Mouse (Mus musculus) lung, embryonic 16.5 days (tissue): ENCODE data around the gene Apobec1. TPM values are rescaled to one million over a fixed set of nuclear protein-coding genes. Genes with fewer than 3 reads are reported as not detected.

Source experiments
- ATAC-seq: fragments of 200-750 bp; cut with Nextera tagmentation; 2 replicates; pipeline ENCODE4 v1.8.0; 2017; ENCODE audit warnings: low read depth, mild to moderate bottlenecking, moderate library complexity
- H3K27ac ChIP-seq: fragments of 300-500 bp; sonication (generic); 2 replicates; pipeline ENCODE4 v1.5.1; 2014; ENCODE audit warnings: mild to moderate bottlenecking, control low read depth, low read length
- H3K27me3 ChIP-seq: fragments of 300-500 bp; sonication (generic); 2 replicates; pipeline ENCODE4 v1.6.1; 2014; ENCODE audit warnings: low read depth, low read length, mixed read lengths; ENCODE audit not compliant: control insufficient read depth, insufficient read depth
- H3K36me3 ChIP-seq: fragments of 300-500 bp; sonication (generic); 2 replicates; pipeline ENCODE4 v1.6.1; 2014; ENCODE audit warnings: low read length; ENCODE audit not compliant: control insufficient read depth, insufficient read depth
- H3K4me1 ChIP-seq: fragments of 300-500 bp; sonication (generic); replicated peaks from 2 replicates; pipeline ENCODE4 v1.6.1; 2014; ENCODE audit warnings: low read length, mixed read lengths; ENCODE audit not compliant: control insufficient read depth, insufficient read depth
- H3K4me2 ChIP-seq: fragments of 300-500 bp; sonication (generic); 2 replicates; pipeline ENCODE4 v1.6.1; 2014; ENCODE audit warnings: low read depth, low read length, control low read depth
- H3K4me3 ChIP-seq: fragments of 300-500 bp; sonication (generic); 2 replicates; pipeline ENCODE4 v1.5.1; 2014; ENCODE audit warnings: mild to moderate bottlenecking, low read length, control low read depth
- H3K9ac ChIP-seq: fragments of 300-500 bp; sonication (generic); 2 replicates; pipeline ENCODE4 v1.6.1; 2014; ENCODE audit warnings: low read length, control low read depth
- H3K9me3 ChIP-seq: fragments of 300-500 bp; sonication (generic); 2 replicates; pipeline ENCODE4 v1.6.1; 2016; ENCODE audit warnings: low read length; ENCODE audit not compliant: control insufficient read depth
- WGBS: fragments of 180-500 bp; shearing (Covaris S2); extraction: QIAGEN DNeasy Blood & Tissue Kit; methylation state at CpG from one replicate; pipeline ENCODE4 v1.1.7; 2014; 5-methylcytosine and 5-hydroxymethylcytosine counted together
- polyA plus RNA-seq: library from polyadenylated mRNA; unstranded; fragments of >200 nt; fragmentation: Nextera tagmentation; extraction: Ambion mirVana; gene quantifications from 2 replicates; pipeline ENCODE4 v1.2.1, GENCODE M21; 2015

The Apobec1 gene
- polyA plus RNA-seq, 1 experiment from 2014 or later: 5.2 TPM

GRCm38 (mm10) chr6:122626110-122626509 is 23.9 kb upstream of the Apobec1 start, which contains the start of gene Dppa3:
Dppa3 (plus strand) TSS chr6:122626410.
- ATAC-seq: no peak
- Histone ChIP-seq H3K4me2 (peak within 1 kb of the TSS; percentile 47), H3K36me3 (no peaks in the 10 kb centered on the region), H3K9me3 (no peaks in the 10 kb centered on the region), H3K27me3 (no peaks in the 10 kb centered on the region; the same call in 1 of the 2 replicates), H3K4me1 (no peaks in the 10 kb centered on the region), H3K27ac (no peak within 1 kb of the TSS), H3K9ac (no peak within 1 kb of the TSS), H3K4me3 (peak within 1 kb of the TSS; percentile 13; the same call in 1 of the 2 replicates)
- WGBS: 83% methylated on average over 8 of the region's 8 CpGs

GRCm38 (mm10) chr6:122625156-122625555 is 22.9 kb upstream of the Apobec1 start:
- Histone ChIP-seq H3K4me1 (no peaks in the 10 kb centered on the region), H3K9me3 (no peaks in the 10 kb centered on the region), H3K4me3 (no peak overlapping the region), H3K36me3 (no peaks in the 10 kb centered on the region), H3K27ac (no peak overlapping the region), H3K4me2 (no peak overlapping the region), H3K9ac (no peak overlapping the region), H3K27me3 (no peaks in the 10 kb centered on the region; the same call in 1 of the 2 replicates)
- 68% methylated on average over 4 of the region's 4 CpGs for WGBS
- ATAC-seq: no peak

- Histone ChIP-seq H3K4me2 (no peak overlapping the region), H3K4me3 (no peak overlapping the region), H3K36me3 (no peaks in the 10 kb centered on the region), H3K27me3 (no peaks in the 10 kb centered on the region; the same call in 1 of the 2 replicates), H3K27ac (no peak overlapping the region), H3K4me1 (no peaks in the 10 kb centered on the region), H3K9ac (no peak overlapping the region), H3K9me3 (no peaks in the 10 kb centered on the region)
- 50% methylated on average over 5 of the region's 5 CpGs for WGBS
- no peak for ATAC-seq
Measured at GRCm38 (mm10) chr6:122624480-122624879, 22.2 kb upstream of the Apobec1 start.

DNA sequence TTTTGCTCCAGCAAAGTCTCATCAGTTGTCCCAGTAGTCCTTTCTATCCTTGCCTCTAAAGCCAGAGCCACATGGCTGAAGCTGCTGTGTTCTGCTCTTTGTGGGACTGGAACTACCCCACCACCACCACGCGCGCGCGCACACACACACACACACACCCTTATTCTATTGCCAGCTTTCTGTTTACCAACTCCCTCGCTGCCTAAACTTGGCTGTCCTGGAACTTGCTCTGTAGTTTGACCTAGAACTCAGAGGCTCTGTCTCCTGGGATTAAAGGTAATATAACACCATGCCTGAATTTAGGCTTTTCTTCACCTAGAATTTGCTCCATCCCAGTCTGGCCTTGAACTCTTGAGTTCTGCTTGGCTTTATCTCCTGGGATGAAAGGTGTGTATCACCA is 18.8 kb upstream of the Apobec1 start:
- 88% methylated on average over 6 of the region's 6 CpGs for WGBS
- Histone ChIP-seq H3K27ac (no peak overlapping the region), H3K9ac (no peak overlapping the region), H3K4me2 (no peak overlapping the region), H3K4me1 (no peaks in the 10 kb centered on the region), H3K4me3 (no peak overlapping the region), H3K36me3 (no peaks in the 10 kb centered on the region), H3K27me3 (no peaks in the 10 kb centered on the region), H3K9me3 (no peaks in the 10 kb centered on the region)
- ATAC-seq: no peak

DNA sequence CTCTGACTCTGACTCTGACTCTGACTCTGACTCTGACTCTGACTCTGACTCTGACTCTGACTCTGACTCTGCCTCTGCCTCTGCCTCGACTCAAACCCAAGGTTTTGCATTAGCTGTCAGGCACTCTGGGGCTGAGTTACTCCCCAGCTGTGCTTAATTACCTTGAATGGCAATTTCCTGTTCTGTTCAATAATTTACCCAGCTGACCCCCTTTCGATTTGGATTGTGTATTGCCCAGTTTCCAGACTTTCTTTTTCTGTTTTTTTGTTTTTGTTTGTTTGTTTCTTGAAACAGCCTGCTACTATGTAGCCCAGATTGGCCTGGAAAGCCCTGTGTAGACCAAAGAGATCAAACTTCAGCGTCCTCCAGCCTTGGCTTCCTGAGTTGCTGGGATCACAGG is 13.8 kb upstream of the Apobec1 start:
- no peak overlapping the region for H3K9ac ChIP-seq
- H3K4me1 ChIP-seq: no peaks in the 10 kb centered on the region
- H3K9me3 ChIP-seq: no peaks in the 10 kb centered on the region
- WGBS: 61% methylated on average over 3 of the region's 3 CpGs
- ATAC-seq: no peak
- H3K4me2 ChIP-seq: no peak overlapping the region
- H3K27me3 ChIP-seq: no peaks in the 10 kb centered on the region
- no peak overlapping the region for H3K27ac ChIP-seq
- no peaks in the 10 kb centered on the region for H3K36me3 ChIP-seq
- H3K4me3 ChIP-seq: no peak overlapping the region

- no peak for ATAC-seq
- no peak overlapping the region for H3K27ac ChIP-seq
- no peak overlapping the region for H3K4me3 ChIP-seq
- H3K4me2 ChIP-seq: no peak overlapping the region
- 65% methylated on average over 2 of the region's 2 CpGs for WGBS
- H3K36me3 ChIP-seq: no peaks in the 10 kb centered on the region
- H3K9me3 ChIP-seq: no peaks in the 10 kb centered on the region
- H3K27me3 ChIP-seq: no peaks in the 10 kb centered on the region
- H3K9ac ChIP-seq: no peak overlapping the region
- no peaks in the 10 kb centered on the region for H3K4me1 ChIP-seq
Measured at GRCm38 (mm10) chr6:122614047-122614446, 11.8 kb upstream of the Apobec1 start.

DNA sequence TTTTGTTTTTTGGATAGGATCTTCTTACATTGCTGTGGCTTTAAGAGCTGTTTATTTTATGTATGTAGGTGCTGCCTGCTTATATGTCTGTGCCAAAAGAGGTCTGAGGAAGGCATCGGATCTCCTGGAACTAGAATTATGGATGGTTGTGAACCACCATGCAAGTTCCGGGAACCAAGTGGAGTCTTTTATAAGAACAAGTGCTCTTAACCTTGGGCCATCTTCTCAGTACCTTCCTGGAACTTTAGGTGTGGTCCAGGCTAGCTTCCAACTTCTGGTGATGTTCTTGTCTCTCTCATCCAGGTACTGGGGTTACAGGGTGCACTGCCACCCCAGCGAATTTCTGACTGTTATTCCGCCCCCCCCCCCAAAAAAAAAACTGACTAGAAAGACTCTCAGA is 10.2 kb upstream of the Apobec1 start:
- Histone ChIP-seq H3K27me3 (no peaks in the 10 kb centered on the region), H3K36me3 (no peaks in the 10 kb centered on the region), H3K4me1 (no peaks in the 10 kb centered on the region), H3K27ac (no peak overlapping the region), H3K4me2 (no peak overlapping the region), H3K9me3 (no peaks in the 10 kb centered on the region), H3K9ac (no peak overlapping the region), H3K4me3 (no peak overlapping the region)
- WGBS: 67% methylated on average over 4 of the region's 4 CpGs
- ATAC-seq: no peak

DNA sequence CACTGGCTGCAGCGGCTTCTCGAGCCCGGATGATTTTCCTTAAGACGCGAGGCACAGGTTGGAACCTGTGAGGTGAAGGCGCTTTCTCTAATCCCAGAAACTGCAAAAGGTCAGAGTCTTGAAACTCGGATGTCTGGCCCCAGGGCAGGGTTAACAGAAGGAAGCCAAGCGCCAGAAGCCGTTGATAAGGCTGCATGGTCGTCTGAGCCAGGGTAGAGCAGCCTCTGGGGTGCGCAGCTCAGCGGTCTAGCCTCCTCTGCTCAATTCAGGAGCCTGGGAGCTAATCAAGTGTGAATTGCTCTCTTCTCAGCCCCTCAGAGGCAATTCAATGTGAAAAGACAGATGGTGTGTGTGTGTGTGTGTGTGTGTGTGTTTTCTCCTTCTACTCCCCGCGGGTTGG is 7.5 kb upstream of the Apobec1 start, which contains the start of gene Gdf3:
Gdf3 (minus strand) TSS at position 317 of the 400 bp plus-strand sequence.
- 28% methylated on average over 14 of the region's 14 CpGs for WGBS
- H3K4me3 ChIP-seq: no peak within 1 kb of the TSS
- no peak within 1 kb of the TSS for H3K4me2 ChIP-seq

GRCm38 (mm10) chr6:122609377-122609728 is 7.1 kb upstream of the Apobec1 start:
- no peak for ATAC-seq
- H3K9ac ChIP-seq: no peak overlapping the region
- no peaks in the 10 kb centered on the region for H3K4me1 ChIP-seq
- no peak overlapping the region for H3K27ac ChIP-seq
- 37% methylated on average over 9 of the region's 9 CpGs for WGBS
- no peak overlapping the region for H3K4me2 ChIP-seq
- no peak overlapping the region for H3K4me3 ChIP-seq
- no peaks in the 10 kb centered on the region for H3K36me3 ChIP-seq
- H3K27me3 ChIP-seq: no peaks in the 10 kb centered on the region
- H3K9me3 ChIP-seq: no peaks in the 10 kb centered on the region

More for the DNA sequence above, 7.5 kb upstream of the Apobec1 start, which contains the start of gene Gdf3:
- Histone ChIP-seq H3K27me3 (no peaks in the 10 kb centered on the region), H3K9ac (no peak within 1 kb of the TSS), H3K27ac (no peak within 1 kb of the TSS), H3K36me3 (no peaks in the 10 kb centered on the region), H3K9me3 (no peaks in the 10 kb centered on the region), H3K4me1 (no peaks in the 10 kb centered on the region)
- no peak for ATAC-seq
